Mouse (Mus musculus) forebrain, embryonic 12.5 days (tissue): Measurements from ENCODE around the gene Mfsd13b. TPM values are rescaled to one million over a fixed set of nuclear protein-coding genes. Genes with fewer than 3 reads are reported as not detected.

Source experiments
- ATAC-seq: fragments of 200-750 bp; cut with Nextera tagmentation; 2 replicates; pipeline ENCODE4 v1.8.0; 2017; ENCODE audit warnings: moderate TSS enrichment; ENCODE audit not compliant: low FRiP score
- H3K27ac ChIP-seq: fragments of 300-500 bp; sonication (generic); 2 replicates; pipeline ENCODE4 v1.5.1; 2016; ENCODE audit warnings: mild to moderate bottlenecking
- H3K27me3 ChIP-seq: fragments of 300-500 bp; sonication (generic); 2 replicates; pipeline ENCODE4 v1.6.1; 2016; ENCODE audit warnings: mild to moderate bottlenecking
- H3K36me3 ChIP-seq: fragments of 300-500 bp; sonication (generic); replicated peaks from 2 replicates; pipeline ENCODE4 v1.6.1; 2016; ENCODE audit warnings: mild to moderate bottlenecking
- H3K4me1 ChIP-seq: fragments of 300-500 bp; sonication (generic); 2 replicates; pipeline ENCODE4 v1.6.1; 2016
- H3K4me2 ChIP-seq: fragments of 300-500 bp; sonication (generic); 2 replicates; pipeline ENCODE4 v1.6.1; 2016; ENCODE audit warnings: mild to moderate bottlenecking, moderate library complexity
- H3K4me3 ChIP-seq: fragments of 300-500 bp; sonication (generic); replicated peaks from 2 replicates; pipeline ENCODE4 v1.5.1; 2016; ENCODE audit warnings: mild to moderate bottlenecking
- H3K9ac ChIP-seq: fragments of 300-500 bp; sonication (generic); 2 replicates; pipeline ENCODE4 v1.6.1; 2016; ENCODE audit warnings: mild to moderate bottlenecking
- H3K9me3 ChIP-seq: fragments of 300-500 bp; sonication (generic); 2 replicates; pipeline ENCODE4 v1.6.1; 2016
- WGBS: fragments of 180-500 bp; shearing (Covaris S2); methylation state at CpG from one replicate; pipeline ENCODE4 v1.1.7; 2016; 5-methylcytosine and 5-hydroxymethylcytosine counted together
- polyA plus RNA-seq: library from polyadenylated mRNA; unstranded; fragments of >200 nt; fragmentation: Nextera tagmentation; extraction: Ambion mirVana; gene quantifications from 2 replicates; pipeline ENCODE4 v1.2.1, GENCODE M21; 2016

Mfsd13b gene
- polyA plus RNA-seq, 1 experiment from 2014 or later = 0.20 TPM

DNA sequence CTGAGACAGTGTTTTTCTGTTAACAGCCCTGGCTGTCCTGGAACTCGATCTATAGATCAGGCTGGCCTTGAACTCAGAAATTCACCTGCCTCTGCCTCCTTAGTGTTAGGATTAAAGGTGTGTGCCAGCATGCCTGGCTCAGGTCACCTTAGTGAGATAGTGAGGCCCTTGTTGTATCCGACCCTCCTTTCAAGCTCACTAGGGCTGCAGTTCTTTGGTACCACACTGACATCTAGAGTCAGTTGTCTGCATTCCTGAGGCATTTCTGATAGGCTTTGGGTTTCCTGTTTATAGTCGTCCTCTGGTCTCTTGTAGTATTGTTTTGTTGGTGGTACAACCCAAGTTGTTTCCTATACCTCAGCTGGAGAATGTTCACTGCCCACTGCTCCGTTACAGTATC, 82.0 kb downstream of the Mfsd13b start:
- Histone ChIP-seq H3K27ac (no peak overlapping the region), H3K27me3 (no peaks in the 10 kb centered on the region), H3K4me1 (no peaks in the 10 kb centered on the region), H3K36me3 (peaks cover 19% of the 10 kb centered on the region), H3K9me3 (no peaks in the 10 kb centered on the region), H3K4me3 (no peak overlapping the region), H3K4me2 (no peak overlapping the region), H3K9ac (no peak overlapping the region)
- WGBS = 69% methylated on average over 4 of the region's 4 CpGs
- ATAC-seq = no peak

Other genes starting within 250 kb of the Mfsd13b start
- 0.42 and 0.88 TPM in 2 replicates for gene Vwa3a, start 243.2 kb upstream of the Mfsd13b start, polyA plus RNA-seq
- gene Gm5737, start 170.1 kb upstream of the Mfsd13b start, polyA plus RNA-seq = not detected in 2 replicates
- gene Eef2k, start 139.7 kb upstream of the Mfsd13b start, polyA plus RNA-seq = 20.6 and 21.3 TPM in 2 replicates
- gene Polr3e, start 64.8 kb upstream of the Mfsd13b start, polyA plus RNA-seq = 33.5 and 34.9 TPM in 2 replicates
- gene Cdr2, start 197 bp upstream of the Mfsd13b start, polyA plus RNA-seq = 14.5 and 14.9 TPM in 2 replicates
- 227 and 230 TPM in 2 replicates for gene Mettl9, start 51.9 kb downstream of the Mfsd13b start, polyA plus RNA-seq
- 0.94 and 0.95 TPM in 2 replicates for gene Igsf6, start 92.1 kb downstream of the Mfsd13b start, polyA plus RNA-seq
- gene Otoa, start 99.1 kb downstream of the Mfsd13b start, polyA plus RNA-seq = 0.10 and 0.13 TPM in 2 replicates